Mouse (Mus musculus) c-Kit-positive CD71-positive TER-119-negative erythroid progenitor cells, embryonic 14.5 days (primary cell): ENCODE data around the gene Rap2a.

ENCODE experiments used
- DNase-seq: peaks from one replicate; pipeline ENCODE4 v3.0.0-alpha.2; 2013; ENCODE audit warnings: low read depth

The Rap2a gene

GRCm38 (mm10) chr14:120477982-120478568, at the start of gene Rap2a:
TSS of gene Rap2a (plus strand) at chr14:120478444.
- DNase-seq, result peak; percentile 80

- no peak for DNase-seq
These were observed 49.7 kb upstream of the Rap2a start for GRCm38 (mm10) chr14:120428497-120428896.

DNA sequence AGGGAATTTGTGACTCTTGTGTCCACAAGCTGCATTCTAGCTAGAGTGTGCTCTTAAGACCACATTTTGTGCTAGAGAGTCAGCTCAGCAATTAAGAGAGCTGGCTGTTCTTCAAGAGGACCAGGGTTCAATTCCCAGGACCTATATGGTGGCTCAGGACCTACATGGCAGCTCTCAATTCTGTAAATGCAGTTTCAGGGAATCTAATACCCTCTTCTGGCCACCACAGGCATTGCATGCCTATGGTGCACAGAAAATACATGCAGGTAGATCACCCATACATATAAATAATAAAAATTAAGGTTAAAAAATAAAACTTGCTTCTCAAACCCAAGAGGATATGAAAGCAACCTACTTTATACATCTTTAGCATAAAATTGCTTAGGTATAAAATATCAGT, 45.5 kb upstream of the Rap2a start:
- peak; percentile 6 for DNase-seq

DNA sequence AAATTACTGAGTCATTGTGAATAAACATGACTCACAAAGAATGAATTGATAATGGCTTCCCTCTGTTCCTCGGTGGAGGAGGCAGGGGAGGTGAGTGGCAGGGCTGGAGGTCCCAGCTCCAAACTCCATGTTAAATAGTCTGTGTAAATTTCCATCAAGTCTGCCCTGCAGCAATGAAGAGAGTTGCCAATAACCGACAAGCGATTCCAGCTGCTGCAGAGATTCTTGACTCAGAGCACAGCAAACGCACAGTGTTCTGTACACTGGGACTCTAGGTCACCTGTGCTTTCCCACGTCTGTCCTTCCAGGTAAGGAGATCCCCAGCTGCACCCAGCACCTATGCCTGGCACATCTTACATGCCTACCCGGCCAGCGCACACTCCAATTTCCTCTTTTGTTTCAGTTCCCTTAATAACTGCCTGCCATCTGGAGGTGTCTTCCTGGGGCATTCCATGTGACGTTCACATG, 44.3 kb upstream of the Rap2a start:
- DNase-seq, result no peak

- DNase-seq, result no peak
These were observed 43.4 kb upstream of the Rap2a start for GRCm38 (mm10) chr14:120434831-120435230.

DNA sequence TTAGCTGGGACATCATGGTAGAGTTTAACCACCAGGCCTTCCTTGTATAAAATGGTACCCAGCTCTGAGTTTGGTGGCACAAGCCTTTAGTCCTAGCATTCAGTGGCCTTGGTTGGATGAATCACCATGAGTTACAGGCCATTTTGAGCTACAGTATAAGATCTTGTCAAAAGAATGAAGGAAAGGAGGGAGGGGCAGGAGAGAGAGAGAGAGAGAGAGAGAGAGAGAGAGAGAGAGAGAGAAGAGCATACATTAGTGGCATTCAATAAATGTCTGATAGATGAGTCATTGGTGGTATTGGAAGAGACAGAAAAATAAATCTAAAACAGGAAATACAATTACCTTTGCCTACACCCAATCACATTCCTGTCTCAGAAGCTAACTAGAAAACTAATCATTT, 37.5 kb upstream of the Rap2a start:
- no peak for DNase-seq

GRCm38 (mm10) chr14:120441256-120441655, 37.0 kb upstream of the Rap2a start:
- DNase-seq, result no peak

DNA sequence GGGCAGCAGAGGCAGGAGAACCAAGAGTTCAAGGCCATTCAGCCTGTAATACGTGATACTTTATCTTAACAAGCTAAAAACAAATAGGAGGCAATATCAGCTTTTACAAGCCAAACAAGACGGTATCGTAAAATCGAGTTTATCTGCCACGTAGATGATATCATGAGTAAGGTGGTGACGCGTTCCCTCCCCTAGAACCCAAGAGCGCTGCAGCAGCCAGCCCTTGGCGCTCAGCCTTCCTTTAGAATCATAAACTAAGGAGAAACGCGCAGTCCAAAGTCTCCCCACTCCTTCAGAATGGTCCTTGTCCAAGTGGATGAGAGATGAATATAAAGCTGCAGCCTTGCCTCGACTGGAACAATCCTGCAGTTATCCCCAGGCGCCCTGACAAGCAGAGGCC, 36.4 kb upstream of the Rap2a start:
- DNase-seq, result no peak

DNA sequence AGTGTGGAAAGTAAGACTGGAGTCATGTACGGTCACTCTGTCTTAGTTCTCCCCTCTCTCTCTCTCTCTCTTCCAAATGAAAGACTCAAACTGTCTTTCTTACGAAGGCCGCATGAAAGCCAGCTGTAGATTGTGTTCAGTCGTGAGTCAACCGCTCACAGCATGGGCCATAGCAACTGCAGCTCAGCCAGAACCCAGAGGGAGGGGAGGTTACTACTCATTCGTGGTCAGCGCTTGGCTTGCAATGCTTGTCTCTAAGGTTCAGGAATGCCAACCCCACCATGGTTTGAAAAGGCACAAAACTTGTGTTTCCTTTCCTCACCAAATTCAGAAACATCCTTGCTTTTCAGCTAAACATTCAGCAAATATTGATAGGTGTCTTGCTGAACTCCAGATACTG, 24.0 kb upstream of the Rap2a start:
- DNase-seq, result no peak

DNA sequence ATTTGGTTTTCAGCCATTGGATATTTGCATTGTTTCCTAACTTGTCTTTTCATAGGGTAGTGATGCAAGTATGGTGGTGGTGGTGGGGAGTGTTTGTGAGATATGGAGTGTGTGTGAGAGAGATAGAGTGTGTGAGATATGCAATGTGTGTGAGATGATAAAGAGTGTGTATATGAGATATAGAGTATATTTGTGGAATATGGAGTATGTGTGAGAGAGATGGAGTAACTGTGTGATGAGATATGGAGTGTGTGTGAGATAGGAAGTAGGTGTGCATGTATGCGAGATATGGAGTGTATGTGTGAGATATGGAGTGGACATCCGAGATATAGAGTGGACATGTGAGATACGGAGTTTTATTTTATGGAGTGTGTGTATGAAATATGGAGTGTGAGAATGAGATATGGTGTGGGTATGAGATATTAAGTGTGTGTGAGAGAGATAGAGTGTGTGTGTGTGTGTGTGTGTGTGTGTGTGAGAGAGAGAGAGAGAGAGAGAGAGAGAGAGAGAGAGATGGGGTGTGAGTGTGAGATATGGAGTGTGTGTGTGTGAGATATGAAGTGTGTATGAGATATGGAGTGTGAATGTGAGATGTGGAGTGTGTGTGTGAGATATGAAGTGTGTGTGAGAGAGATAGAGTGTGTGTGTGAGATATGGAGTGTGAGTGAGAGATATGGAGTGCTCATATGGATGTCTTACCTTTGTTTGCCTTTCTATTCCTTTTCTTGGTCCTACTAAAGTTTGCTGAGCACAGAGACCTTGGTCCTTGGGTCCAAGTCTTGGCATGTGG, 14.1 kb upstream of the Rap2a start:
- no peak for DNase-seq

- DNase-seq, result no peak
These were observed 11.4 kb upstream of the Rap2a start for GRCm38 (mm10) chr14:120466816-120467215.

DNA sequence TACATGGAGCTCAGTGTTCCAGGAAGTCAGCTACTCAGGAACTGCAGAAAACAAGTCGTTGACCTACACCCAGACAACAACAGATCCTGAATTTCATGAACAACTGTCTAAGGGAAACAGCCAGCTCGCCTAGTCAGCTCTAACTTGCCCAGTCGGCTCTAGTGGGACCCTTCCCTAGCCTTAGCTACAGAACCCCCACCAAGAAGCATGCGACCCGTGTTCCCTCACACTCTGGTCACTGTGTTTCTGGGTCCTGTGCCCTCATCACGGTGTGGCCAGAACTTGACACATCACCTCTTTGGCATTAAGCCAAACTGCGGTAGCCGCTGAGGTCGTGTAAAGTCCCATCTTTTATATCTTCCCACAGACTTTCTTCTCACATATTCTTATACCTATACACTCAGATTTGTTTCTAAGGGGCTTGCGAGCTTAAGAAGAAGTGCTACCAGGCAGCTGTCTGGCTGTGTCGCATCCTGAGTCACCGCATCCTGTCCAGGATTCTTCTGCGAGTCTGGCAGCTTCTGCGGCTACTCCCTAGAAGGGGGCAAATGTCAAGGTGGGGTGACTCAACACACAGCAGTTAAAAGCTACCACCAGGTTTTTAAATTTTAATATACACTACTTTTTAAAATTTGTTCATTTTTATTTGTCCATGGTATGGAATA, 9.0 kb upstream of the Rap2a start:
- DNase-seq, result no peak

GRCm38 (mm10) chr14:120476186-120476697, 2.0 kb upstream of the Rap2a start:
- no peak for DNase-seq

DNA sequence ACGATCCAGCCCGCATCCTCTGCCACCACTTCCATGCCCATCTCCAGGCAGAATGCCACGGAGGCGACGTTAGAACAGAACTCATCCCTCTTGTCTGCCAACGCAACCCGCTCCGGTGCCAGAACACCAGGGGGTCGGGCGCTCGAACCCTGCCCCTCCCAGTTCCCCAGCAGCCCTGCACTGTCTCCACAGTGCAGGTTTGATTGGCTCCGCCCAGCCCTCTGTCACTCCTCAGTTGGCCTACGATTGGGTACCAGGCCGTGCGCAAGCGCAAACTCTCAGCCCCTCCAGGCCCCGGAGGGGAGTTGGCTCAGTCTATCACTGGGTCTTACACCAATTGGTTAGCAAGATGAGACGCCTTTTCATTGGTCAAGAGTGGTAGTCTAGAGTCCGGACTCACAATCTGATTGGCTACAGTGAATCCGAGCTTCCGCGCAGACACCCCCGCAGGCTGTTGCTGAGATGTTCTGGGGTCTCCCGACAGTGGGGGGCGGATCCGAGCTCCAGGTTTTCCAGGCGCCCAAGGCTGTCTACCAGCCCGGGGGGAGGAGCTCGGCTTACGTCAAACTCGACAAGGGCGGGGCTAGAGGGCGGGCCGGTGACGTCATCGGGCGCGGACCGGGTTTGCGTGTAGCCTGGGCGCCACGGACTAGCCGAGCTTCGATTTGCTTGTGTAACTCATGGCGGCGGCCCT, 809 bp upstream of the Rap2a start:
- peak; percentile 92 for DNase-seq

DNA sequence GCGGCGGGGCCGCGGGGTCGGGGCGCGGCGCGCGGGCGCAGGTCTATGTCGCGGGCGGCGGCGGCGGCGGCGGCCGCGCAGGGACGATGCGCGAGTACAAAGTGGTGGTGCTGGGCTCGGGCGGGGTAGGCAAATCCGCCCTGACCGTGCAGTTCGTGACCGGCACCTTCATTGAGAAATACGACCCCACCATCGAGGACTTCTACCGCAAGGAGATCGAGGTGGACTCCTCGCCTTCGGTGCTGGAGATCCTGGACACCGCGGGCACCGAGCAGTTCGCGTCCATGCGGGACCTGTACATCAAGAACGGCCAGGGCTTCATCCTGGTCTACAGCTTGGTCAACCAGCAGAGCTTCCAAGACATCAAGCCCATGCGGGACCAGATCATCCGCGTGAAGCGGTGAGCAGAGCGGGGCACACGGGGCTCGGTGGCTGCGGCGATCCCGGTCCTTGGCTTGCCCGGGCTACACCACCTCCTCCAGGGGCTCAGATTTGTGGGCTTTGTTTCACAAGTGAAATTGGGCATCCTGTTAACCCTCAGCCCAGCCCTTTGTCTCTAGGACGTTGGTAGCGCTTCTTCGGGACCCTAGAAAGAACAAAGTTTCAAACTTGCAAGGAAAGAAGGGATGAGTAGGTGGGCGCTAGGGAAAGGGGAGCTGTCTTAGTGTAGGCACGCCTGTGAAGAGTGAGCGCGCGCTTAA, 547 bp downstream of the Rap2a start:
- DNase-seq, result no peak

- DNase-seq, result no peak
These were observed 2.2 kb downstream of the Rap2a start for GRCm38 (mm10) chr14:120480341-120480900.

GRCm38 (mm10) chr14:120480927-120481326, 2.7 kb downstream of the Rap2a start:
- DNase-seq, result no peak

DNA sequence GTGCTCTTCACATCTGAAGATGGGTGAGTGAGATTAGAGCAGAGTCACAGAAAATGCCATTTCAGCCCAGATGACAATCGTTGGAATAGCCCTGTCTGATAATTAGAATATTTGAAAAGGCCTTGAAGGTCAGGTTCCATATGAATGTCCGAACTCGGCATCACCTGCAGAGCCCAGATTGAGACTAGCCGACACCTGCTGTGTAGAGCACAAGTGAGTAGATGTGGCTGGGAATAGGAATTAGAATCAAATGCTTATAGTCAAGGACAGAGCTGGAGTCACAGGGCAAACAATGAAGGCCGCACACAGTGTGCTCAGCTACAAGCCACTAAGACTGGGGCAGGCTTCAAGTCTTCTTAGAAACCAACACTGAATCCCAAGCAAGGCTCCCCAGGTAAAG, 6.3 kb downstream of the Rap2a start:
- DNase-seq, result no peak

DNA sequence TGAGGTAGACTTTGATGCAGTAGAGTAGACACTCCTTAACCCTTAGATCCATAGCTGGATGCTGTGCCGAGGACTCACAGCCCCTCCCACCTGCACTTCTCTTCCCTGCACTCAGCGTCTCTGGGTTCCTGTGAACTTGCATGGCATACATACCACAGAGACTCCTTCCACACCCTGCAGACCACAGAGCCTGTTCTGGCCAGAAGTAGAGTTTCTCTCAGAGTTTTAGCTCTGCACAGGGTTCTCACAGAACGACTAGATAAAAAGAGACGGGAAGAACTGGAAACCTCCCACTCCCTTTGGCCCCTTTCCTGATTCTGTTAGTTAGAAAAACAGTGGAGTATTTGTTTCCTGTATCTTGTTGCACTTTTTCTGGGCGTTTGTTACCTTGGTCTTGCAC, 18.0 kb downstream of the Rap2a start:
- no peak for DNase-seq

- DNase-seq, result no peak
These were observed 18.6 kb downstream of the Rap2a start for GRCm38 (mm10) chr14:120496827-120497226.

GRCm38 (mm10) chr14:120499096-120499495, 20.9 kb downstream of the Rap2a start:
- no peak for DNase-seq
